Mouse (Mus musculus) myocyte (in vitro differentiated cells): ENCODE measurements at regions not wholly inside any gene's neighbourhood (a gene's known extent, or its start where the extent isn't known, plus 50 kb on each side); places are given as distances from the start of the nearest gene placed in this dataset.

Experiments used
- E2F4 ChIP-seq: IDR thresholded peaks from one replicate; pipeline ENCODE4 v1.6.1; 2011; ENCODE audit warnings: mild to moderate bottlenecking, control low read depth, moderate library complexity; ENCODE audit not compliant: insufficient read depth
- POLR2A ChIP-seq: IDR thresholded peaks from one replicate; pipeline ENCODE4 v1.6.1; 2011; ENCODE audit warnings: low read depth, mild to moderate bottlenecking, control low read depth, moderate library complexity; ENCODE audit not compliant: insufficient read length

GRCm38 (mm10) chr2:117440801-117441281 is 98.0 kb upstream of the Rasgrp1 start:
- TF ChIP-seq POLR2A = no peak
- no peak for TF ChIP-seq E2F4
